Mouse (Mus musculus): ENCODE measurements around the gene Ecsit.

The Ecsit gene

GRCm38 (mm10) chr9:22085022-22085834, at the start of gene Ecsit:
Gene Ecsit (minus strand): TSS chr9:22085438.
- under 1% methylated on average over 48 of the region's 48 CpGs for WGBS

DNA sequence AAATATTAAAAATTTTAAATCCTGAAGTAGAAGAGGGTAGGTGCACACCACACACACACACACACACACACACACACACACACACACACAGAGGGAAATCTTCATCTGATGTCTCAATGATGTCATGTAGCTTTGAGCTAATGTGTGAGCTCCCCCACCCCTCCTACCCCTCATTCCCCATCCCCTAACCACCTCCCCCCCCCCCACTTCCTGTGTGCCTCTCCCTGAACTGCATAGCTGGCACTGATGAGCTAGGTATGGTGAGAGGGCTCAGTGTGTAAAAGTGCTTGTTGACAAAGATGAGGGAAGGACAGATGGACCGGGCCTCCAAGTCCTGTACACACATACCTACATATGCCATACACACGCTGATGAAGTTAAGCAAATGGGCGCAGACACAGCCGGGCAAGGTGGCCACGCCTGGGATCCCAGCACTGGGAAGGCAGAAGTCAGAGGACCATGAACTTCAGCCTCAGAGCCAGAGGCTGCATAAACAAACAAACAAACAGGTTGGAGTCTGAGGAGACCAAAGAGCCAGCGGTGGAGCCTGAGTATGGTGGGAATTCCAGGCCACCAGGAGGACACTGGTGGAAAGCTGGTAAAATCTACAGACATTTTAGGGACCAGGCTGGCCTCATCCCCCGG, 49.1 kb upstream of the Ecsit start:
- WGBS: 94% methylated on average over 7 of the region's 7 CpGs

- WGBS: 70% methylated on average over 11 of the region's 11 CpGs
Measured at GRCm38 (mm10) chr9:22132220-22132619, 47.0 kb upstream of the Ecsit start.

DNA sequence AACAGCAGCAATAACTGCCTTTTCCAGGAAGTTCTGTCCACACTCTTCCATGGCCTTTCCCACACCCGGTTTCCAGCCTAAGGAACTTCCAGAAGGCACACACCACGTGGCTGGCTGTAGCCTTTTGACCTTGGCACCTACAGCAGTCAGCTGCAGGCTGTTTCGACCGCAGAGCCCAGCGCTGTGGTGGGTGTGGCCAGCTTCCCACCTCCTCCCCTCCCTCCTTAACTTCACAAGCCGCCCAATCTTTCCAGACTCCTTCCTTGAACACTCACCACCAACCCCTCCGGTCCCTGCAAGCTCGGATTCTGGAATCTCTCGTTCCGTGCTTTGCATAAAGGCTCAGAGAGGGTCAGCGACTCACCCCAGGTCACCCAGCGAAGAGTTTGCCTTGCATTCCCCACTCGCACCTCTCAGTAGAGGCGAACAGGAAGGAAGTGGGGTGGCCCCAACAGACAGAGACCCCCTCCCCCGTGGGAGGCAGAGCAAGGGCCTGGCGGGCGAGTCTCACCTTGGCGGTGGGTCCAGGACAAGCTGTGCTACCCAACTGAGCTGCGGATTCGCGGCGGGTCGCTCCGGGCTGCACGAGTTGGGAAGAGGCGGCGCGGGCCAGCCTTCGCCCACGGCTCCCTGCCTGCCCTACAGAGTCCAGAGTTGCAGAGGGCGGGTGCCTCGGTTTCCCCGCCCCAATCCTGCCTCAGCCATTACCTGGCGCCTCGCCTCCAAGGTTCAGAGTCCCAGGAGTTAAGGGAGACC, 46.2 kb upstream of the Ecsit start:
- WGBS: 10% methylated on average over 35 of the region's 35 CpGs

- WGBS: 87% methylated on average over 15 of the region's 15 CpGs
Measured at GRCm38 (mm10) chr9:22125246-22126027, 40.2 kb upstream of the Ecsit start.

DNA sequence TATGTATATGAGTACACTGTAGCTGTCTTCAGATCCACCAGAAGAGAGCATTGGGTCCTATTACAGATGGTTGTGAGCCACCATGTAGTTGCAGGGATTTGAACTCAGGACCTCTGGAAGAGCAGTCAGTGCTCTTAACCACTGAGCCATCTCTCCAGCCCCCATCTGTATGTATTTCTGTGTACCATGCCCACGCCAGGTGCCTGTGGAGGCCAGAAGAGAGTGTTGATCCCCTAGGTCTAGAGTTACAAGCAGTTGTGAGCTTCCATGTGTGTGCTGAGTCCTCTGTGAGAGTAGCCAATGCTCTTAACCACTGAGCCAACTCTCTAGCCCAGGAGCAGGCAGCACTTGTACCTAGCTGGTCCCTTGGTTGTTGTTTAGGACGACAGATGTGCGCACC, 38.9 kb upstream of the Ecsit start:
- WGBS: 94% methylated on average over 3 of the region's 3 CpGs

- 87% methylated on average over 7 of the region's 7 CpGs for WGBS
Measured at GRCm38 (mm10) chr9:22123069-22123609, 37.9 kb upstream of the Ecsit start.

- WGBS: 81% methylated on average over 3 of the region's 3 CpGs
Measured at GRCm38 (mm10) chr9:22122005-22122404, 36.8 kb upstream of the Ecsit start.

DNA sequence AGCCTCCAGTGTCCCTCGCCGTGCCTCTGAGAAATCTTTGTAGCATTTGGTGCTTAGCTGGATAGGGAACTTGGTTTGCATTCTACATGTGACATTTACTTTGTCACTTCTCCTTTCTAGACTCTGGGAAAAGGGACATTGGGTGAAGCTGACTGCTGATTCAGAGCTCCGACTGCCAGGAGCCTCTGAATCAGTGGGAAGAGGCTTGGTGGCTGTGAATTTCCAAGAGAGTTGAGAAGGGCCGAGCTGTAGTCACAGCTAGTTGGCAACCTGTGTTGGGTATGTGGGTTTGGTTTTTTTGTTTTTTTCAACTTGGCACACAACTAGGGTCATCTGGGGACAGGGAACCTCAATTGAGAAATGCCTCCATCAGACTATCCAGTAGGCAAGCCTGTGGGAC, 34.3 kb upstream of the Ecsit start:
- WGBS: 41% methylated on average over 4 of the region's 4 CpGs

DNA sequence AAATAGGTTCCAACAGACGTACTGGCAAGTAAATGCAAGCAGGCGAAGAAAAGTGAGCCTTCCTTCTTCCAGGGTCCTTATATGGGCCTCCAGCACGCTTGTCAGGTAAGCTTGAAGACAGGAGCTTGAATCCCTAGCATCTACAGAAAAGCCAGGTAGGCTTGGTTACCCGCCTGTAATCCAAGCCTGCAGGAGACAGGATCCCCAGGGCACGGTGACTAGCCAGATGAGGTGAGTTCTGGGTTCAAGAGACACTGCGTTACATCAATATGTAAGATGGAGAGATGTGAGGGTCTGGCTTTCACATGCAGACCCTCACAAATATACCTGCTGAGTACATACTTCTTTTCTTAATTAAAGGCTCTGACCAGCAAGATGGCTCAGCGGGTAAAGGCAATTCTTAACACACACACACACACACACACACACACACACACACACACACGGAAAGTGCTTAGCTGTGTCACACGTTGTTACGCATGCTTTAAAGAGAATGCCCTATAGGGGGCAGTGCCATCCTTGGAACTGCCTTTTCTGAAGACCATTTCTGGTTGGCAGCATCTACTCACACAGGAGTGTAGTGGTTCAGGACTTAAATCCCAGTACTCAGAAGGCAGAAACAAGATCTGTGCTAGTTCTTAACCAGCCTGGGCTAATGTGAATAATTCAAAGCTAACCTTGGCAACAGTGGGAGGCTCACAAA, 32.7 kb upstream of the Ecsit start:
- 33% methylated on average over 10 of the region's 10 CpGs for WGBS

DNA sequence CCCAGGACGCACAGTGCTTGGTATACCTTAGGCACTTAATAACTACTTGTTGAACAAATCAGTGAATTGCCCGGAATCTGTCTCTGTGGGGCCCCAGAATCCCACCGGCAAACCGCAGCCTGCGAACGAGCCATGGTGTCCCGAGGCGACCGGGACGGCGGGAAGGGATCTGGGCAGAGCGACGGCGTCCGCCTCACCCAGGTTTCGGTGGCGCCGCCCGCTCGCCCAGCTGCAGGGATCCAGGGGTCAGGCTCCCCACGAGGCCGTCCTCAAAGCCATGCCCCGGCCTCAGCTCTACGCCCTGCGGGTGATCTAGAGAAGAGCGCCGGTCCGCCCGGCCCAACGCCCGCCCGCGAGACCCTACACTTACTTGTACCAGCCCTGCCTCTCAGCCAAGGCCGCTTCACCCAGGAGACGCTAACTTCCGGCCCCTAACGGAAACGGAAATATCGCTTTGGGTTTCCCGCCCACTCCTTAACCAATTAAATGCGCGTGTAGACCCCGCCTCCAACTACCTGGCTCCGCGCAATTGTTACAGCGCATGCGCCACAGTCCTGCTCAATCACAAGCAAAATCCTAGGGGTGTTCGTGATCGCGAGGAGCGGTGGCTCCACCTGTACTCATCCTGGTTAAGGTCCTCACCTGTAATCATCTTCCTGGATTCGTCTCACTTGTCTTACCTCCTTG, 31.6 kb upstream of the Ecsit start, which contains the start of gene Elof1:
TSS of gene Elof1 (minus strand) at position 433 of the 687 bp plus-strand sequence.
- under 1% methylated on average over 52 of the region's 52 CpGs for WGBS

GRCm38 (mm10) chr9:22116086-22116485, 30.8 kb upstream of the Ecsit start:
- WGBS: 10% methylated on average over 15 of the region's 15 CpGs

DNA sequence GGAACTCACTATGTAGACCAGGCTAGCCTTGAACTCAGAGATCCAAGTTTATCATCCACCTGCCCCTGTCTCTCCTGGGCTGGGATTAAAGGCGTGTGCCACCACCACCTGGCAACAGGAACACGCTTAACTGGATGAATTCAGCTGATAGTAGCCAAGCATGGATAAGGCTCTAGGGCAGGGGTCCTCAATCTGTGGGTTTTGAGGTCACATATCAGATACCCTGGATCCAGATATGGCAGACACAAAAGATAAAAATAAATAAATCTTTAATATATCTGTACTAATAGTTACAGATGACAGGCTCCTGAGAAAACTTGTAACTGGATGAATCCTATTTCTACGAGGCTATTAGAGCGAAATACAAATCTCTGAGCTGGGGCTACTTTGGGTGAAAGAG, 30.4 kb upstream of the Ecsit start:
- WGBS: 91% methylated on average over 4 of the region's 4 CpGs

GRCm38 (mm10) chr9:22108194-22108593, 23.0 kb upstream of the Ecsit start:
- 88% methylated on average over 9 of the region's 9 CpGs for WGBS

GRCm38 (mm10) chr9:22099922-22100321, 14.7 kb upstream of the Ecsit start:
- 7% methylated on average over 18 of the region's 18 CpGs for WGBS

- 8% methylated on average over 14 of the region's 14 CpGs for WGBS
Measured at GRCm38 (mm10) chr9:22098993-22099696, 13.9 kb upstream of the Ecsit start, which contains the start of gene Cnn1. Gene Cnn1 (plus strand): TSS chr9:22099216.

DNA sequence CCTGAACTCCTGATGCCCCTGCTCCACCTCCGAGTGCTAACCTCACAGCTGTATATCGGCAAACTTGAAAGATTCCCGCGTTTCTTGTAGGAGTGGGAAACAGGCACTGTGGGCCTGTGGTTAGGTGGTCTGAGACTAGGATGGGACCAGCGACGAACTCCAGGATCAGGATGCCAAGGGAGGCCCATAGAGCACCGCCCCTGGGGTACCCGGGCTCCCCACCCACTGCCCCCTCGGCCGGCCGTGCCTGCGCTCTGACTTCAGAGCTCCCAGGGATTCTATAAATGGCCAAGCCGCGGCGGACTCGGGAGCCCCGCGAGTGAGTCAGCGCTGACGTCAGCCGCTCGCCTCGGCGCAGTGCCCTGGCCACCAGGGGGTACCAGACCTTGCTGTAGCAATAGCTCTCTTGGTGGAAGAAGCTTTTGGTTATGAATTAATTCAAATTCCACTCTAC, 10.6 kb upstream of the Ecsit start:
- WGBS: 2% methylated on average over 24 of the region's 24 CpGs

GRCm38 (mm10) chr9:22092746-22093145, 7.5 kb upstream of the Ecsit start:
- WGBS: 90% methylated on average over 6 of the region's 6 CpGs

DNA sequence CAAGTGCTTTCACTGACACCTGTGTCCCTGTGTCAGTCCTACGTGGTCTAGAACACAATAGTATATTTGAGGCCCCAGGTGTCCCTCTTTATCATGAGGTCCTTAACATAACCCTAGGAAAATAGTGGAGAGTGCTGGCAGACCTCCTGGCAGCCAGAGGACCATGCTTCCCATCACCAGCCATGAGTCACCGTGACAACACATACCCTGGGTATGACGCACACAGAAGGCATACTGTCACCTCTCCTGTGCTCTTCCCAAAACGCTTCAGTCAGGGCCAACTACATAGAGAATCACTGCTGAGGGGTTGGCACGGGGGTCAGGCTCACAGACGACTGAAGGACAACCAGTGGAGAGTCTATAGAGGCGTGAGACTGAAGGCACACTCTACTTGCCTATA, 4.7 kb upstream of the Ecsit start:
- 77% methylated on average over 7 of the region's 7 CpGs for WGBS

Measured in cerebral cortex, adult 2 months (tissue).